Mouse (Mus musculus) MEL (cell line): ENCODE measurements at regions not wholly inside any gene's neighbourhood (a gene's known extent, or its start where the extent isn't known, plus 50 kb on each side); places are given as distances from the start of the nearest gene placed in this dataset.

Source experiments
- DNase-seq: peaks from one replicate; pipeline ENCODE4 v3.0.0; 2011; ENCODE audit warnings: low read depth, low spot score
- H3K27ac ChIP-seq: 2 replicates; pipeline ENCODE4 v1.5.1; 2012; ENCODE audit warnings: low read depth, mild to moderate bottlenecking, control low read depth, low read length, moderate library complexity; ENCODE audit not compliant: control insufficient read depth
- H3K27me3 ChIP-seq, 2 experiments: fragments of 150-350 bp in 1 of 2; sonication (generic) in 1 of 2; 2 replicates each; pipeline ENCODE4 v1.6.1; 2012; ENCODE audit warnings: low read length in 2 of 2, mild to moderate bottlenecking in 2 of 2, improper control_type of control experiment in 1 of 2, moderate library complexity in 1 of 2; ENCODE audit not compliant: insufficient read depth in 2 of 2, control insufficient read depth in 1 of 2
- H3K36me3 ChIP-seq, 2 experiments: 2 replicates each; pipeline ENCODE4 v1.6.1; 2012 to 2014; ENCODE audit warnings: low read length in 2 of 2, improper control_type of control experiment in 1 of 2, inconsistent platforms in 1 of 2, mild to moderate bottlenecking in 1 of 2; ENCODE audit not compliant: insufficient read depth in 2 of 2, control insufficient read depth in 1 of 2
- H3K4me1 ChIP-seq, 2 experiments: fragments of 150-350 bp in 1 of 2; sonication (generic) in 1 of 2; 2 replicates each; pipeline ENCODE4 v1.6.1; 2012; ENCODE audit warnings: low read length in 2 of 2, improper control_type of control experiment in 1 of 2, mild to moderate bottlenecking in 1 of 2; ENCODE audit not compliant: insufficient read depth in 2 of 2, control insufficient read depth in 1 of 2
- H3K4me3 ChIP-seq, 2 experiments: fragments of 150-350 bp in 1 of 2; sonication (generic) in 1 of 2; 2 replicates each; pipeline ENCODE4 v1.5.1; 2012; ENCODE audit warnings: low read depth in 2 of 2, low read length in 2 of 2, mild to moderate bottlenecking in 2 of 2, moderate library complexity in 2 of 2, control low read depth in 1 of 2, improper control_type of control experiment in 1 of 2; ENCODE audit not compliant: control insufficient read depth in 1 of 2, insufficient read depth in 1 of 2
- H3K79me2 ChIP-seq: 2 replicates; pipeline ENCODE4 v1.6.1; 2012; ENCODE audit warnings: mild to moderate bottlenecking, low read length, moderate library complexity; ENCODE audit not compliant: control insufficient read depth, poor library complexity, insufficient read depth
- H3K9ac ChIP-seq: 2 replicates; pipeline ENCODE4 v1.6.1; 2012; ENCODE audit warnings: low read depth, mild to moderate bottlenecking, control low read depth, low read length, moderate library complexity; ENCODE audit not compliant: control insufficient read depth, poor library complexity, severe bottlenecking
- H3K9me3 ChIP-seq: fragments of 150-350 bp; sonication (generic); replicated peaks from 2 replicates; pipeline ENCODE4 v1.6.1; 2012; ENCODE audit warnings: mild to moderate bottlenecking, low read length, improper control_type of control experiment, moderate library complexity; ENCODE audit not compliant: insufficient read depth
- CHD2 ChIP-seq: IDR thresholded peaks from 2 replicates; pipeline ENCODE4 v1.6.1; 2011; ENCODE audit warnings: low read length, improper control_type of control experiment
- E2F4 ChIP-seq: IDR thresholded peaks from 2 replicates; pipeline ENCODE4 v1.6.1; 2011; ENCODE audit warnings: low read depth, low read length, improper control_type of control experiment, borderline replicate concordance
- ELF1 ChIP-seq: IDR thresholded peaks from 2 replicates; pipeline ENCODE4 v1.6.1; 2014; ENCODE audit warnings: low read depth, mild to moderate bottlenecking, inconsistent platforms, low read length, improper control_type of control experiment, moderate library complexity
- EP300 ChIP-seq, 2 experiments: IDR thresholded peaks; 2 replicates each; pipeline ENCODE4 v1.6.1; 2011; ENCODE audit warnings: improper control_type of control experiment in 2 of 2, low read length in 2 of 2, low read depth in 1 of 2, mild to moderate bottlenecking in 1 of 2
- JUND ChIP-seq: IDR thresholded peaks from 2 replicates; pipeline ENCODE4 v1.6.1; 2011; ENCODE audit warnings: low read depth, mild to moderate bottlenecking, improper control_type of control experiment, low read length
- MAX ChIP-seq: IDR thresholded peaks from 2 replicates; pipeline ENCODE4 v1.6.1; 2011; ENCODE audit warnings: low read length, improper control_type of control experiment
- MAZ ChIP-seq: IDR thresholded peaks from 2 replicates; pipeline ENCODE4 v1.6.1; 2012; ENCODE audit warnings: low read depth, mild to moderate bottlenecking, inconsistent platforms, low read length, improper control_type of control experiment
- NELFE ChIP-seq: IDR thresholded peaks from 2 replicates; pipeline ENCODE4 v1.6.1; 2011; ENCODE audit warnings: low read depth, low read length, improper control_type of control experiment
- POLR2A ChIP-seq, 2 experiments: IDR thresholded peaks; 2 replicates each; pipeline ENCODE4 v1.6.1; 2011 to 2012; ENCODE audit warnings: low read length in 2 of 2, mild to moderate bottlenecking in 2 of 2, control low read depth in 1 of 2, improper control_type of control experiment in 1 of 2, low read depth in 1 of 2, moderate library complexity in 1 of 2; ENCODE audit not compliant: control insufficient read depth in 1 of 2, insufficient read depth in 1 of 2, poor library complexity in 1 of 2
- POLR2AphosphoS2 ChIP-seq: IDR thresholded peaks from 2 replicates; pipeline ENCODE4 v1.6.1; 2011; ENCODE audit warnings: low read length, improper control_type of control experiment
- SIN3A ChIP-seq: IDR thresholded peaks from 2 replicates; pipeline ENCODE4 v1.6.1; 2012; ENCODE audit warnings: low read length, improper control_type of control experiment, inconsistent platforms
- TBP ChIP-seq: IDR thresholded peaks from 2 replicates; pipeline ENCODE4 v1.8.0; 2011; ENCODE audit warnings: low read depth, low read length, improper control_type of control experiment
- TCF12 ChIP-seq: IDR thresholded peaks from 2 replicates; pipeline ENCODE4 v1.6.1; 2014; ENCODE audit warnings: low read depth, mild to moderate bottlenecking, inconsistent platforms, low read length, improper control_type of control experiment, moderate library complexity
- USF1 ChIP-seq: IDR thresholded peaks from 2 replicates; pipeline ENCODE4 v1.6.1; 2014; ENCODE audit warnings: low read depth, mild to moderate bottlenecking, inconsistent platforms, low read length, improper control_type of control experiment, moderate library complexity
- USF2 ChIP-seq, 2 experiments: IDR thresholded peaks; 2 replicates each; pipeline ENCODE4 v1.6.1; 2011 to 2012; ENCODE audit warnings: improper control_type of control experiment in 2 of 2, low read length in 2 of 2, borderline replicate concordance in 1 of 2, inconsistent platforms in 1 of 2, low read depth in 1 of 2, mild to moderate bottlenecking in 1 of 2; ENCODE audit not compliant: insufficient read depth in 1 of 2
- ZC3H11A ChIP-seq: IDR thresholded peaks from 2 replicates; pipeline ENCODE4 v1.6.1; 2012; ENCODE audit warnings: low read depth, mild to moderate bottlenecking, inconsistent platforms, low read length, improper control_type of control experiment
- ZNF384 ChIP-seq: IDR thresholded peaks from 2 replicates; pipeline ENCODE4 v1.6.1; 2012; ENCODE audit warnings: low read depth, mild to moderate bottlenecking, inconsistent platforms, low read length, improper control_type of control experiment

DNA sequence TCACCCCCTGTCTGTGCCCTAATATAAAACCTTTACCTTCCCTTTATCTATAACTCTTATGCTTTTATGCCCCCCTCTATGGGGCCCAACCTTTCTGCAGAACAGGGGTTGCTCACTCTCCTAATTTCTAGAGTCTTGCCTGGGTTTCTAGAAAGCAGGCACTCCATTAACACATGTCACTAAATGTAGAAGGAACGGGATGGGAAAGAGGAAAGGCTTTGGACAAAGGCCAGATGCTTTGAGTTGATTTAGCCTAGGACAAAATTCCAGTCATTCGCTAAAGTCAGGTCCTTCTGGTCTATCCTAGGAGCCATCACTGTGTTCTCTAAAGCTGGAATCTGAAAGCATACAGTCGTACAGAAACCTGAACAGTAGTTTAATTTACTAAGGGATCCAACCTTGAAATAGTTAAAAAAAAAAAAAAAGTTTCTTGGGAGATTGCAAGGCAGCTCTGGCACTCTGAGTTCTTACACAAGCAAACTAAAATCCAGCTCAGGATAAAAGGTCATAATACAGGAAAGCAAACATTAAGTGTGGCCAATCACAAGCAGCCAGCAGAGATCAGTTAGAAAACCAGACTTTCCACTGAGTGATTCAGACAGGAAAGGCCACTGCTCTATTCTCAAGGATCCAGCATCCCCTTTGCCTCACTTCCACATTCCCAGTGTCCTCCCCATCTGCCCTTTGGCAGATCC, 109.5 kb downstream of the Ccdc71l start:
- H3K4me1 ChIP-seq: 0 out of 4 replicates have a peak, but pooled peaks cover 0 to 2% of the 10 kb centered on the region in 2 experiments
- DNase-seq: no peak
- H3K9me3 ChIP-seq: no peaks in the 10 kb centered on the region
- H3K36me3 ChIP-seq: no peaks in the 10 kb centered on the region
- TF ChIP-seq MAZ (no peak), JUND (no peak), CHD2 (no peak), NELFE (no peak), MAX (no peak), POLR2A (IDR thresholded peaks at IDR 0.05; ENCODE audit: control insufficient read depth in 1 of 2, insufficient read depth in 1 of 2, low read depth in 1 of 2, low read length in 2 of 2, poor library complexity in 1 of 2) (no peak), USF2 (IDR thresholded peaks at IDR 0.05; ENCODE audit: borderline replicate concordance in 1 of 2, insufficient read depth in 1 of 2, low read depth in 1 of 2, low read length in 2 of 2) (no peak), TCF12 (no peak), ZNF384 (no peak), ZC3H11A (no peak)
- TF ChIP-seq, all 39 proteins: peak for 0
- Histone ChIP-seq H3K27ac (no peak overlapping the region), H3K27me3 (no peaks in the 10 kb centered on the region), H3K9ac (no peak overlapping the region), H3K4me3 (no peak overlapping the region), H3K79me2 (no peaks in the 10 kb centered on the region)

DNA sequence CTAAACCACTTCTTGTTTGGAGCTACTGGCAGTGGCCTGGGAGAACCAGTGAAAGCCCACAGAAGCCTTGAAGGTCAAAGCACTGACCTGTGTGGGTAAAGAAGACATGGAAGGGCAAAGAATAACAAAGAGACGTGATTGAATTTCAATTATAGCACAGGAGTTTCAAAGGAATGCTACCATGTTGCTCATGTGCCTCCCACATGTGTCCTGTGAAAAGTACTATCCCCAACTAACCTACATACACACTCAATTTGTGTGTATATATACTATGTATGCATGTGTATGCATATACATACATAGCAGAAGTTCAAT, 110.0 kb downstream of the Ccdc71l start:
- Histone ChIP-seq H3K79me2 (no peaks in the 10 kb centered on the region), H3K27ac (no peak overlapping the region), H3K9ac (no peak overlapping the region), H3K27me3 (no peaks in the 10 kb centered on the region), H3K4me1 (0 out of 4 replicates have a peak, but pooled peaks cover 0 to 2% of the 10 kb centered on the region in 2 experiments), H3K9me3 (no peaks in the 10 kb centered on the region), H3K36me3 (no peaks in the 10 kb centered on the region), H3K4me3 (no peak overlapping the region)
- DNase-seq: no peak
- TF ChIP-seq EP300 (IDR thresholded peaks at IDR 0.05; ENCODE audit: low read depth in 1 of 2, low read length in 2 of 2) (no peak), TBP (no peak), SIN3A (no peak), ELF1 (no peak), E2F4 (no peak), POLR2AphosphoS2 (no peak), USF1 (no peak), ZC3H11A (no peak)
